Mouse (Mus musculus): ENCODE measurements at regions not wholly inside any gene's neighbourhood (a gene's known extent, or its start where the extent isn't known, plus 50 kb on each side); places are given as distances from the start of the nearest gene placed in this dataset.

DNA sequence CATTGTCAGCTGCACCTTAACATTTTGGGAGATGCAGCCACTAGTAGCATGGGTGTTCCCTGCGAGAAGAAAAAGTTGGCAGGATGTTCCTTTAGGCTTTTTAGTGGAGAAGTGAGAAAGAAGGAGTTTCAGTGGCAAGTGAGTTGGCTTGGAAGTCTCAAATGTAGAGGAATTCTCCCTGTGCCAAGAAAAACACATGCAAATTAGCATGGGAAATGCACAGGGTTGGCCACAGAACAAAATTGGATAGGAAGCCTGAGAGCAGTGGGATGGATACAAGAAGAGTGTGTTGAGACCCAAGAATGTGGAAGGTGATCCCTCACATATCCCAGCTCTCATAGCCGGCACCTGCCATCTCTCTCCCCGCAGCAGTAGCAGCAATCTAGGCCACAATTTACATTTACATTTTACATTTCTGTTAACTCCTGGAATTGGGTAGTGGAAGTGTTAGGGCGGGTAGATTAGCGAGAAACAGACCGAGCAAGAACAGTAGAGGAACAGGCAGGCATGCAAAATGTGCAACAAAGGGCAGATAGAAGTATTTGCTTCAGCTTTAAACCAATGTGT, 450.9 kb upstream of the Nr2f2 start:
- no peaks in the 10 kb centered on the region for H3K36me3 ChIP-seq (ENCODE audit: control insufficient read depth, insufficient read depth, low read length)
- peak overlapping the region; percentile 31 for H3K27ac ChIP-seq (ENCODE audit: insufficient read depth, low read depth, low read length)
- peak; percentile 54 for DNase-seq
- no peak for TF ChIP-seq POLR2A (IDR thresholded peaks at IDR 0.05; ENCODE audit: low read depth, low read length)
- TF ChIP-seq CTCF (conservative IDR thresholded peaks at IDR 0.05; ENCODE audit: insufficient read depth, insufficient read length, low read depth, low read length): no peak
- peaks cover 7% of the 10 kb centered on the region; the same call in 1 of the 2 replicates for H3K4me1 ChIP-seq (ENCODE audit: control insufficient read depth, insufficient read depth, low read length)
- WGBS: 63% methylated on average over 6 of the region's 6 CpGs
- no peaks in the 10 kb centered on the region for H3K27me3 ChIP-seq (replicated peaks; ENCODE audit: control insufficient read depth, insufficient read depth, low read length)
- H3K4me3 ChIP-seq (ENCODE audit: insufficient read depth, low read depth, low read length): no peak overlapping the region

DNA sequence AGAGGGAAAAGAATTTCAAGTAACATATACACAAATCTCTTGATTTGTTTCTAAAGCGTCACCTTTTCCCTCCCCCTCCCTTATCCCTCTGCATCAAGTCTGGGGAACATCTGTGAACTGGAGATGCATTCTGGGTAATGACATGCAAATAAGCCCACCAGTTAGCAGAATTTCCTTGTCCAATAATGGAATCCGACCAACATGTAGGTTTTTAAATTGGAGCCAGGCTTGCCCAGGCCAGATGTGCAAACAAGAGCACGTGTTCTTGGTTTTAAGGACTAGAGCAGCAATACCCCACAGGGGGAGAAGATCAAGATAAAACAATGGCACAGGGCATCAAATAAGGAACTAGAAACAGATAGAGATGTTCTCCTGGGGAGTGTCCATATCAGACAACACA, 447.9 kb upstream of the Nr2f2 start:
- Histone ChIP-seq H3K36me3 (ENCODE audit: control insufficient read depth, insufficient read depth, low read length) (no peaks in the 10 kb centered on the region), H3K27ac (ENCODE audit: insufficient read depth, low read depth, low read length) (no peak overlapping the region; the same call in 1 of the 2 replicates), H3K4me1 (ENCODE audit: control insufficient read depth, insufficient read depth, low read length) (peaks cover 7% of the 10 kb centered on the region; the same call in 1 of the 2 replicates), H3K27me3 (replicated peaks; ENCODE audit: control insufficient read depth, insufficient read depth, low read length) (no peaks in the 10 kb centered on the region), H3K4me3 (ENCODE audit: insufficient read depth, low read depth, low read length) (no peak overlapping the region)
- 85% methylated on average over 3 of the region's 3 CpGs for WGBS
- TF ChIP-seq POLR2A (IDR thresholded peaks at IDR 0.05; ENCODE audit: low read depth, low read length) (no peak), CTCF (conservative IDR thresholded peaks at IDR 0.05; ENCODE audit: insufficient read depth, insufficient read length, low read depth, low read length) (no peak)
- DNase-seq: no peak

DNA sequence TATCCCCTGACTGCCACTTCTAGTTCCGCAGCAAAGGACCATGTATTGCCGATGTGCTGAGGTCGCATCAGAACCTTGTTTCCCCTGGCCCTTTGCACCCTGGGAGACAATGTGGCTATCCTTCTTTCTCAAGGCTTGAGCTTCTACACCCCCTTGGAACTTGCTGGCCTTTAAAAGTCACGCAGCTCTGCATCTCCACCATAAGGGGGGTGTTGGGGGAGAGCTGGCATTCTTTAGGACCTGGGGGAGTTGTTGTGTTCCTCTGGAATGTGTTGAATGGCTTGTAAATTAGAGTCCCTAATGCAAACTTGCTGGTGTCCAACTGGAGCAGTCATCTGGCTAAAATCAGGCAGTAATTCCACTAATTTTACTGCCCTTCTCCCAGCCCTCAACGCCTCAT, 446.6 kb upstream of the Nr2f2 start:
- Histone ChIP-seq H3K36me3 (ENCODE audit: control insufficient read depth, insufficient read depth, low read length) (no peaks in the 10 kb centered on the region), H3K4me3 (ENCODE audit: insufficient read depth, low read depth, low read length) (no peak overlapping the region), H3K4me1 (ENCODE audit: control insufficient read depth, insufficient read depth, low read length) (peaks cover 7% of the 10 kb centered on the region; the same call in 1 of the 2 replicates), H3K27me3 (replicated peaks; ENCODE audit: control insufficient read depth, insufficient read depth, low read length) (no peaks in the 10 kb centered on the region), H3K27ac (ENCODE audit: insufficient read depth, low read depth, low read length) (peak overlapping the region; percentile 4; the same call in 1 of the 2 replicates)
- TF ChIP-seq POLR2A (IDR thresholded peaks at IDR 0.05; ENCODE audit: low read depth, low read length) (no peak), CTCF (conservative IDR thresholded peaks at IDR 0.05; ENCODE audit: insufficient read depth, insufficient read length, low read depth, low read length) (no peak)
- peak; percentile 43 for DNase-seq
- 63% methylated on average over 5 of the region's 5 CpGs for WGBS

DNA sequence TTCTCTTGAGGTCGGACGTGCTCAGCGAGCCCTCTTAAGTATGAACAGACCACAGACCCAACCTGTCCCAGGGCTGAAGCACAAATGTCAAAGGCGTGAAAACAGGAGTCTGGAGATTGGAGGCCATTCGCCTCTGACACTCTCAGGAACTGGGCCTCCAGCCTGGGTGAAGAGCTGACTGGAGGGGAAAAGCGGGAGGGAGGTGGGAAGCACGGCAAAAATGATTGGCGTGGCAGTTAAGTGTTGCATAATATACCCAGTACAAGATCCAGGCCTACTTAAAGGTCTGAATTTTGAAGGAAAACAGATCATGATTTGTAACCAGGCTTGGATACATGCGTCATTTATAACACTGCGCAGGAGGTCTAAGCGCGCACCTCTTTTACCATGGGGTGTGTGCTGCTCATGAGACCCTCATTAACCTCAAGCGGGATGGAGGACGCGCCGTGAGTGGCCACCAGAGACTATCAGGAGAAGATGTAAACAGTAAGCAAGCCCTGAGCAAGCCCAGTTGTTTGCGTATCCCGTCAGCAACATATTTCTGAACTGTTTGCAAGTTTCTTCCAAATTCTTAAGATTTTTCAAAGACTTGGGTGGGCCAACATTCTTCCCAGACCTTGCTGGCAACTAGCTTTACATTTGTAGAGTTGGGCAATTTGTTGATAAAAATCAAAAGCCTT, 444.0 kb upstream of the Nr2f2 start:
- no peaks in the 10 kb centered on the region; the same call in 1 of the 2 replicates for H3K4me1 ChIP-seq (ENCODE audit: control insufficient read depth, insufficient read depth, low read length)
- no peak overlapping the region for H3K4me3 ChIP-seq (ENCODE audit: insufficient read depth, low read depth, low read length)
- 90% methylated on average over 18 of the region's 18 CpGs for WGBS
- H3K27me3 ChIP-seq (replicated peaks; ENCODE audit: control insufficient read depth, insufficient read depth, low read length): no peaks in the 10 kb centered on the region
- TF ChIP-seq POLR2A (IDR thresholded peaks at IDR 0.05; ENCODE audit: low read depth, low read length) (no peak), CTCF (conservative IDR thresholded peaks at IDR 0.05; ENCODE audit: insufficient read depth, insufficient read length, low read depth, low read length) (no peak)
- DNase-seq: no peak
- peak overlapping the region; percentile 27; the same call in 1 of the 2 replicates for H3K27ac ChIP-seq (ENCODE audit: insufficient read depth, low read depth, low read length)
- no peaks in the 10 kb centered on the region for H3K36me3 ChIP-seq (ENCODE audit: control insufficient read depth, insufficient read depth, low read length)

DNA sequence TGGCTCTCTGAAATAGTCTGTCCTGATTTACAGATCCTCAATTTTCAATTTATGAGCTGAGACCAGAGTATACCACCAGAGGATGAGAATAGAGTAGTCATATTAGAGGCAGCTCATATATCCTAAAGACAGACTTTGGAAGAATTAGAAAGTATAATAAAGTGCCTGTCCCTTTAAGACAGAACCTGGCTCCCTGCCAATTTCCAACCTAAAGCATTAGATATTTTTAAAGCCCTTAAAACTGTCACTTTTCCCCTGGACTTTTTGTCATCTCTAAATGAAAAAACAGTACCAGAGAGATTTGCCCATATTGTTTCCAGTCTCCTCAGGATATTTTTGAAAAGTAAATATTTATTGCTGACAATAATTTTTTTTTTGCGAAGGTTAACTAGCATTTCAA, 437.7 kb upstream of the Nr2f2 start:
- no peaks in the 10 kb centered on the region for H3K27me3 ChIP-seq (replicated peaks; ENCODE audit: control insufficient read depth, insufficient read depth, low read length)
- WGBS: 33% methylated on average over 1 of the region's 1 CpGs
- no peaks in the 10 kb centered on the region for H3K36me3 ChIP-seq (ENCODE audit: control insufficient read depth, insufficient read depth, low read length)
- H3K4me1 ChIP-seq (ENCODE audit: control insufficient read depth, insufficient read depth, low read length): peaks cover 8% of the 10 kb centered on the region; the same call in 1 of the 2 replicates
- no peak for TF ChIP-seq CTCF (conservative IDR thresholded peaks at IDR 0.05; ENCODE audit: insufficient read depth, insufficient read length, low read depth, low read length)
- TF ChIP-seq POLR2A (IDR thresholded peaks at IDR 0.05; ENCODE audit: low read depth, low read length): no peak
- H3K4me3 ChIP-seq (ENCODE audit: insufficient read depth, low read depth, low read length): no peak overlapping the region
- no peak overlapping the region for H3K27ac ChIP-seq (ENCODE audit: insufficient read depth, low read depth, low read length)
- DNase-seq: no peak

DNA sequence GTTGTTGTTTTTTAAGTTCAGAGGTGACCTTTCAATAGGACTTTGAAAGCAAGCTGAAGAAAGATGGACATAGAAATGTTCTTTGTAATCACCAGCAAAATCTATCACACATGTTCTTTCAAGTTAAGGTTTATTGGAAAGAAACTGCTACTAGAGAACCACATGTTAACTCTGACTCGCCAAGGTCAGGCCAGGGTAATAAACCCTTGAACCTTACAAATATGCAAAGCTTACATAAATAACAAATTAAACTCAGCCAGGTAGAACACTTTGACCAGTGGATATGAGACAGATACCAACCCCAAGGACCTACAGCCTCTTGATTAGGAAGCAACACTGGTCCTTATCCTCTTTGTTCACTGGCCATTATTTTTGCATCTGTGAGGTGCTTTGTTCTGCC, 433.4 kb upstream of the Nr2f2 start:
- Histone ChIP-seq H3K27me3 (replicated peaks; ENCODE audit: control insufficient read depth, insufficient read depth, low read length) (no peaks in the 10 kb centered on the region), H3K27ac (ENCODE audit: insufficient read depth, low read depth, low read length) (peak overlapping the region; percentile 68), H3K4me3 (ENCODE audit: insufficient read depth, low read depth, low read length) (no peak overlapping the region), H3K36me3 (ENCODE audit: control insufficient read depth, insufficient read depth, low read length) (no peaks in the 10 kb centered on the region), H3K4me1 (ENCODE audit: control insufficient read depth, insufficient read depth, low read length) (peaks cover 12% of the 10 kb centered on the region; the same call in 1 of the 2 replicates)
- WGBS: 36% methylated on average over 1 of the region's 1 CpGs
- TF ChIP-seq CTCF (conservative IDR thresholded peaks at IDR 0.05; ENCODE audit: insufficient read depth, insufficient read length, low read depth, low read length) (no peak), POLR2A (IDR thresholded peaks at IDR 0.05; ENCODE audit: low read depth, low read length) (no peak)
- peak; percentile 77 for DNase-seq

DNA sequence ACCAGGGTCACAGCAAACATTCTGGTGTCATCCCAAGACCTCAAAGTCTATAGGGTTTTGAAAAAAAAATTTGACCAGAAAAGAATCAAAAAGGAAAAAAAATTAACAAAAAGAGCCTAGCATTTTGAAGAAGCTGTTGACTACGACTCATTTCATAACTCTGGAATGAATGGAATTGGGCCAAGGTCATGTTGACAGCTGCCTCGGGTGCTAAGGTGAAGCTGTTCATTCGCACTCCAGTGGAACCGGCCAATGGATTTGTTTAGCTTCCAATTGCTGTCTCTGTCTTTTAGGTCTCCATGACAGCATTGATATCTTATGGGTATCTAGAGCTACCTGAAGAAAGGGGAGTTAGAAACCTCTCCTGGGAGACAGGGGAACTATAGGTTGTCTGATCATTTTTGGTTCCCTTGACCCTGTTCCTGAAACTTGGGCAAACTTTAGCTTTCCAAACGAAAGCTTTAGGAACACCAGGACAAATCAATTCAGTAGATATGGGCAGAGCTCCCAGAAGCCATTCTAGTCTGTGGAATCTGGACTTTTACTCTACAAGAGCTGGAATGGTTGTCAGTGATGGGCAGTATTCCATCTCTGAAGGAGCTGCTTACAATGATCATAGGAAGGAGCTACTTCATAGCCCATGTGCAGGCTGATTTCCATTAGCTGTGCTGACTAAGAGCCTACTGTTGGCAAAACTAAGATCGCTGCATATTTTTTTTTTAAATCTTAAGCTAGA, 432.7 kb upstream of the Nr2f2 start:
- H3K4me1 ChIP-seq (ENCODE audit: control insufficient read depth, insufficient read depth, low read length): peaks cover 12% of the 10 kb centered on the region; the same call in 1 of the 2 replicates
- TF ChIP-seq CTCF (conservative IDR thresholded peaks at IDR 0.05; ENCODE audit: insufficient read depth, insufficient read length, low read depth, low read length) (no peak), POLR2A (IDR thresholded peaks at IDR 0.05; ENCODE audit: low read depth, low read length) (no peak)
- WGBS: 33% methylated on average over 6 of the region's 6 CpGs
- no peaks in the 10 kb centered on the region for H3K27me3 ChIP-seq (replicated peaks; ENCODE audit: control insufficient read depth, insufficient read depth, low read length)
- H3K4me3 ChIP-seq (ENCODE audit: insufficient read depth, low read depth, low read length): no peak overlapping the region
- H3K27ac ChIP-seq (ENCODE audit: insufficient read depth, low read depth, low read length): peak overlapping the region; percentile 68
- DNase-seq: peak; percentile 80
- no peaks in the 10 kb centered on the region for H3K36me3 ChIP-seq (ENCODE audit: control insufficient read depth, insufficient read depth, low read length)

Measured in kidney, adult 2 months (tissue).